Mouse (Mus musculus) stomach, embryonic 14.5 days (tissue): ENCODE measurements at regions not wholly inside any gene's neighbourhood (a gene's known extent, or its start where the extent isn't known, plus 50 kb on each side); places are given as distances from the start of the nearest gene placed in this dataset.
A peak's percentile ranks its signal among the peaks of the same experiment; 100 is the strongest.

ENCODE experiments used
- ATAC-seq: fragments of 200-750 bp; cut with Nextera tagmentation; 2 replicates; pipeline ENCODE4 v1.8.0; 2017; ENCODE audit warnings: low read depth, moderate TSS enrichment; ENCODE audit not compliant: insufficient number of reproducible peaks, insufficient read depth, low FRiP score
- H3K27ac ChIP-seq: fragments of 300-500 bp; sonication (generic); 2 replicates; pipeline ENCODE4 v1.5.1; 2014; ENCODE audit warnings: mild to moderate bottlenecking, low read length, moderate library complexity, mixed read lengths
- H3K27me3 ChIP-seq: fragments of 300-500 bp; sonication (generic); 2 replicates; pipeline ENCODE4 v1.6.1; 2014; ENCODE audit warnings: low read length, control low read depth, mixed read lengths; ENCODE audit not compliant: control insufficient read depth, insufficient read depth
- H3K36me3 ChIP-seq: fragments of 300-500 bp; sonication (generic); 2 replicates; pipeline ENCODE4 v1.6.1; 2014; ENCODE audit warnings: mild to moderate bottlenecking, control low read depth, low read length, moderate library complexity, mixed read lengths; ENCODE audit not compliant: control insufficient read depth, insufficient read depth
- H3K4me1 ChIP-seq: fragments of 300-500 bp; sonication (generic); 2 replicates; pipeline ENCODE4 v1.6.1; 2014; ENCODE audit warnings: low read length, control low read depth, mixed read lengths; ENCODE audit not compliant: control insufficient read depth, insufficient read depth
- H3K4me2 ChIP-seq: fragments of 300-500 bp; sonication (generic); replicated peaks from 2 replicates; pipeline ENCODE4 v1.6.1; 2014; ENCODE audit warnings: low read depth, low read length, control low read depth
- H3K4me3 ChIP-seq: fragments of 300-500 bp; sonication (generic); 2 replicates; pipeline ENCODE4 v1.5.1; 2014; ENCODE audit warnings: low read depth, low read length, control low read depth
- H3K9ac ChIP-seq: fragments of 300-500 bp; sonication (generic); replicated peaks from 2 replicates; pipeline ENCODE4 v1.6.1; 2014; ENCODE audit warnings: low read depth, mild to moderate bottlenecking, control low read depth, low read length, moderate library complexity, mixed read lengths
- H3K9me3 ChIP-seq: fragments of 300-500 bp; sonication (generic); 2 replicates; pipeline ENCODE4 v1.6.1; 2016; ENCODE audit warnings: low read depth, low read length, control low read depth; ENCODE audit not compliant: control insufficient read depth
- WGBS: fragments of 180-500 bp; shearing (Covaris S2); extraction: QIAGEN DNeasy Blood & Tissue Kit; methylation state at CpG from one replicate; pipeline ENCODE4 v1.1.7; 2014; 5-methylcytosine and 5-hydroxymethylcytosine counted together

- no peak overlapping the region for H3K27ac ChIP-seq
- H3K4me1 ChIP-seq = no peaks in the 10 kb centered on the region
- 74% methylated on average over 6 of the region's 6 CpGs for WGBS
- H3K4me2 ChIP-seq = no peak overlapping the region
- H3K27me3 ChIP-seq = no peaks in the 10 kb centered on the region
- H3K9ac ChIP-seq = no peak overlapping the region
- ATAC-seq = peak; percentile 33; the same call in 1 of the 2 replicates
- H3K4me3 ChIP-seq = no peak overlapping the region
- no peaks in the 10 kb centered on the region for H3K9me3 ChIP-seq
- H3K36me3 ChIP-seq = no peaks in the 10 kb centered on the region
Observed at GRCm38 (mm10) chr5:118891131-118891530, 330.7 kb downstream of the Med13l start.

GRCm38 (mm10) chr5:118908224-118908623 is 347.7 kb downstream of the Med13l start:
- H3K9me3 ChIP-seq = peaks cover 5% of the 10 kb centered on the region; the same call in 1 of the 2 replicates
- no peaks in the 10 kb centered on the region for H3K27me3 ChIP-seq
- no peak overlapping the region for H3K9ac ChIP-seq
- no peak overlapping the region for H3K27ac ChIP-seq
- H3K4me3 ChIP-seq = no peak overlapping the region
- 56% methylated on average over 7 of the region's 7 CpGs for WGBS
- H3K4me1 ChIP-seq = no peaks in the 10 kb centered on the region
- H3K36me3 ChIP-seq = no peaks in the 10 kb centered on the region
- no peak overlapping the region for H3K4me2 ChIP-seq
- ATAC-seq = no peak

DNA sequence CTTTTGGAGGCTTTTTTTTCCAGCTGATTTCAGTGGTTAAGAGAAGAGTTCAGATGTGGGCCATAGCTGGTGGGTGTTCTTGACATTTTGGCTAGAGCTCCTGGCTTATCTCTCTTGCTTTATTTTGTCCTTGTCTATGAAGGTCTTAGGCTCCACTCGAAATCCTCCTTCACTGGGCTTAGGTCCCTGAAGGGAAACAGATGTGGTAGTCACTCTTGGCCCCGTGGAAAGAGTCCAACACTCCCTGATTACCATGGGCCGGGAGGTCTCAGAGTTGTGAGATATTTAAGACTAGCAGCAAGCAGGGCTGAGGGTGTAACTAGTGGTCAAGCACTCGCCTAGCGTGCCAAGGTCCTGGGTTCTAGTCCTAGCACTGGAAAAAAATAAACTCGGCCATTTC is 349.3 kb downstream of the Med13l start:
- H3K4me1 ChIP-seq = no peaks in the 10 kb centered on the region
- H3K36me3 ChIP-seq = no peaks in the 10 kb centered on the region
- no peak for ATAC-seq
- 72% methylated on average over 6 of the region's 6 CpGs for WGBS
- H3K27ac ChIP-seq = no peak overlapping the region
- H3K4me2 ChIP-seq = no peak overlapping the region
- no peak overlapping the region for H3K9ac ChIP-seq
- no peaks in the 10 kb centered on the region for H3K27me3 ChIP-seq
- H3K4me3 ChIP-seq = no peak overlapping the region
- H3K9me3 ChIP-seq = no peaks in the 10 kb centered on the region

DNA sequence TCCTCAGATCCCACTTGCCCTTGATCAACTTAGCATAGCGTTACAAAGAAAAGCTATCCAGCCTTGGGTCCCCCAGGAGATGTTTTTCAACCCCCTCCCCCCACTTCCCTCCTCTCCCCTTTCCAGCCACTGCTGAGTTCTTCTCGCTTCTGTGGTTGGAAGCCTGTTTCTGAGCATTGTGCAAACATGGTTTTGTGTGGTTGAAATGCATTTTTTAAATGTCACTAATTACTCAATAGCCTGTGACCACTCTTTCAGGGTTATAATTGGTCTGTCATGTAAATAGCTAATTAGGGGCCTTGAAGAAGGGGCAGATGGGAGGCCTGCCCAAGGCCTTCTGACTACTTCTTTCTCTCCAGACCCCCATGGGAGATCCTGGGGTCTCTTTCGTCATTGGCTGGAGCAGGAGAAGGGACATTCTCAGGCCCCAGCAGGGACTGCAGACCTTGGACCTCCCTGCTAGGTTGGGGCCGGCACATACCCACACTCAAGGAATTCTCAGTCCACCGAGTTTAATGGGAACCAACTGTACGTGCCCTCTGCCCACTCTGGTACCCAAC is 353.8 kb downstream of the Med13l start:
- no peak overlapping the region for H3K4me3 ChIP-seq
- no peak overlapping the region for H3K4me2 ChIP-seq
- WGBS = 70% methylated on average over 6 of the region's 6 CpGs
- H3K27ac ChIP-seq = no peak overlapping the region
- no peaks in the 10 kb centered on the region for H3K27me3 ChIP-seq
- no peak for ATAC-seq
- H3K36me3 ChIP-seq = no peaks in the 10 kb centered on the region
- H3K9ac ChIP-seq = no peak overlapping the region
- H3K4me1 ChIP-seq = 0 out of 2 replicates have a peak, but pooled peaks cover under 1% of the 10 kb centered on the region
- no peaks in the 10 kb centered on the region for H3K9me3 ChIP-seq

- no peak overlapping the region for H3K4me2 ChIP-seq
- H3K9me3 ChIP-seq = no peaks in the 10 kb centered on the region
- ATAC-seq = no peak
- no peak overlapping the region for H3K9ac ChIP-seq
- no peak overlapping the region for H3K4me3 ChIP-seq
- 82% methylated on average over 7 of the region's 7 CpGs for WGBS
- no peaks in the 10 kb centered on the region for H3K36me3 ChIP-seq
- no peaks in the 10 kb centered on the region for H3K27me3 ChIP-seq
- no peak overlapping the region for H3K27ac ChIP-seq
- H3K4me1 ChIP-seq = 0 out of 2 replicates have a peak, but pooled peaks cover 4% of the 10 kb centered on the region
Observed at GRCm38 (mm10) chr5:118923357-118923756, 362.9 kb downstream of the Med13l start.

- no peak overlapping the region for H3K27ac ChIP-seq
- H3K4me1 ChIP-seq = peaks cover 7% of the 10 kb centered on the region; the same call in 1 of the 2 replicates
- H3K36me3 ChIP-seq = no peaks in the 10 kb centered on the region
- H3K4me3 ChIP-seq = no peak overlapping the region
- no peak for ATAC-seq
- no peaks in the 10 kb centered on the region; the same call in 1 of the 2 replicates for H3K9me3 ChIP-seq
- H3K27me3 ChIP-seq = no peaks in the 10 kb centered on the region; the same call in 1 of the 2 replicates
- H3K9ac ChIP-seq = no peak overlapping the region
- H3K4me2 ChIP-seq = no peak overlapping the region
- WGBS = 92% methylated on average over 4 of the region's 4 CpGs
Observed at GRCm38 (mm10) chr5:118929037-118929436, 368.6 kb downstream of the Med13l start.

- Histone ChIP-seq H3K27me3 (no peaks in the 10 kb centered on the region; the same call in 1 of the 2 replicates), H3K9ac (no peak overlapping the region), H3K9me3 (no peaks in the 10 kb centered on the region; the same call in 1 of the 2 replicates), H3K4me3 (peak overlapping the region; percentile 13; the same call in 1 of the 2 replicates), H3K36me3 (no peaks in the 10 kb centered on the region), H3K4me1 (peaks cover 7% of the 10 kb centered on the region; the same call in 1 of the 2 replicates), H3K4me2 (peak overlapping the region; percentile 47), H3K27ac (no peak overlapping the region)
- peak; percentile 33; the same call in 1 of the 2 replicates for ATAC-seq
- 2% methylated on average over 23 of the region's 23 CpGs for WGBS
Observed at GRCm38 (mm10) chr5:118929990-118930501, 369.6 kb downstream of the Med13l start.

- H3K4me3 ChIP-seq = no peak overlapping the region
- H3K4me1 ChIP-seq = no peaks in the 10 kb centered on the region
- no peak overlapping the region for H3K27ac ChIP-seq
- no peak overlapping the region for H3K4me2 ChIP-seq
- no peak for ATAC-seq
- no peaks in the 10 kb centered on the region for H3K36me3 ChIP-seq
- no peaks in the 10 kb centered on the region for H3K27me3 ChIP-seq
- H3K9ac ChIP-seq = no peak overlapping the region
- WGBS = 88% methylated on average over 12 of the region's 12 CpGs
- H3K9me3 ChIP-seq = no peaks in the 10 kb centered on the region
Observed at GRCm38 (mm10) chr5:118939336-118940039, 379.0 kb downstream of the Med13l start.
